Mouse (Mus musculus): Measurements from ENCODE around the gene Cd86. TPM values are rescaled to one million over a fixed set of nuclear protein-coding genes. Genes with fewer than 3 reads are reported as not detected.

Gene Cd86
- polyA plus RNA-seq, 1 experiment, result 0.79 TPM

GRCm38 (mm10) chr16:36642696-36643046 is 23.2 kb downstream of the Cd86 start:
- Histone ChIP-seq H3K27me3 (ENCODE audit: control insufficient read depth, insufficient read depth, low read length) (no peaks in the 10 kb centered on the region), H3K4me1 (ENCODE audit: control insufficient read depth, insufficient read depth, insufficient read length, low read length) (peaks cover 3% of the 10 kb centered on the region), H3K27ac (ENCODE audit: insufficient read depth, low read depth, low read length) (no peak overlapping the region), H3K4me3 (ENCODE audit: low read depth, low read length) (no peak overlapping the region), H3K36me3 (ENCODE audit: control insufficient read depth, insufficient read depth, low read length) (no peaks in the 10 kb centered on the region)
- TF ChIP-seq POLR2A (IDR thresholded peaks at IDR 0.05; ENCODE audit: low read depth, low read length) (no peak), CTCF (IDR thresholded peaks at IDR 0.05; ENCODE audit: extremely low read depth, insufficient read length, insufficient replicate concordance, low read depth, low read length) (no peak)
- 74% methylated on average over 5 of the region's 5 CpGs for WGBS

GRCm38 (mm10) chr16:36641830-36642695 is 23.8 kb downstream of the Cd86 start:
- 75% methylated on average over 14 of the region's 14 CpGs for WGBS
- no peak for TF ChIP-seq CTCF (IDR thresholded peaks at IDR 0.05; ENCODE audit: extremely low read depth, insufficient read length, insufficient replicate concordance, low read depth, low read length)
- no peak for TF ChIP-seq POLR2A (IDR thresholded peaks at IDR 0.05; ENCODE audit: low read depth, low read length)

GRCm38 (mm10) chr16:36640993-36641392 is 24.9 kb downstream of the Cd86 start:
- no peak overlapping the region for H3K4me3 ChIP-seq (ENCODE audit: low read depth, low read length)
- peaks cover 3% of the 10 kb centered on the region for H3K4me1 ChIP-seq (ENCODE audit: control insufficient read depth, insufficient read depth, insufficient read length, low read length)
- no peak overlapping the region for H3K27ac ChIP-seq (ENCODE audit: insufficient read depth, low read depth, low read length)
- WGBS, result 67% methylated on average over 5 of the region's 5 CpGs
- H3K27me3 ChIP-seq (ENCODE audit: control insufficient read depth, insufficient read depth, low read length), result no peaks in the 10 kb centered on the region
- TF ChIP-seq CTCF (IDR thresholded peaks at IDR 0.05; ENCODE audit: extremely low read depth, insufficient read length, insufficient replicate concordance, low read depth, low read length) (no peak), POLR2A (IDR thresholded peaks at IDR 0.05; ENCODE audit: low read depth, low read length) (no peak)
- H3K36me3 ChIP-seq (ENCODE audit: control insufficient read depth, insufficient read depth, low read length), result no peaks in the 10 kb centered on the region

More at GRCm38 (mm10) chr16:36641830-36642695, 23.8 kb downstream of the Cd86 start:
- no peaks in the 10 kb centered on the region for H3K27me3 ChIP-seq (ENCODE audit: control insufficient read depth, insufficient read depth, low read length)
- H3K27ac ChIP-seq (ENCODE audit: insufficient read depth, low read depth, low read length), result no peak overlapping the region
- H3K4me1 ChIP-seq (ENCODE audit: control insufficient read depth, insufficient read depth, insufficient read length, low read length), result peaks cover 3% of the 10 kb centered on the region
- no peak overlapping the region for H3K4me3 ChIP-seq (ENCODE audit: low read depth, low read length)
- no peaks in the 10 kb centered on the region for H3K36me3 ChIP-seq (ENCODE audit: control insufficient read depth, insufficient read depth, low read length)

- TF ChIP-seq CTCF (IDR thresholded peaks at IDR 0.05; ENCODE audit: extremely low read depth, insufficient read length, insufficient replicate concordance, low read depth, low read length) (no peak), POLR2A (IDR thresholded peaks at IDR 0.05; ENCODE audit: low read depth, low read length) (no peak)
- H3K27me3 ChIP-seq (ENCODE audit: control insufficient read depth, insufficient read depth, low read length), result no peaks in the 10 kb centered on the region
- H3K4me1 ChIP-seq (ENCODE audit: control insufficient read depth, insufficient read depth, insufficient read length, low read length), result peaks cover under 1% of the 10 kb centered on the region
- H3K4me3 ChIP-seq (ENCODE audit: low read depth, low read length), result no peak overlapping the region
- 83% methylated on average over 16 of the region's 16 CpGs for WGBS
- no peaks in the 10 kb centered on the region for H3K36me3 ChIP-seq (ENCODE audit: control insufficient read depth, insufficient read depth, low read length)
- no peak overlapping the region for H3K27ac ChIP-seq (ENCODE audit: insufficient read depth, low read depth, low read length)
Measured at GRCm38 (mm10) chr16:36639812-36640504, 25.9 kb downstream of the Cd86 start.

GRCm38 (mm10) chr16:36636800-36637199 is 29.1 kb downstream of the Cd86 start:
- Histone ChIP-seq H3K36me3 (ENCODE audit: control insufficient read depth, insufficient read depth, low read length) (no peaks in the 10 kb centered on the region), H3K4me1 (ENCODE audit: control insufficient read depth, insufficient read depth, insufficient read length, low read length) (no peaks in the 10 kb centered on the region), H3K4me3 (ENCODE audit: low read depth, low read length) (no peak overlapping the region), H3K27me3 (ENCODE audit: control insufficient read depth, insufficient read depth, low read length) (no peaks in the 10 kb centered on the region), H3K27ac (ENCODE audit: insufficient read depth, low read depth, low read length) (no peak overlapping the region)
- TF ChIP-seq POLR2A (IDR thresholded peaks at IDR 0.05; ENCODE audit: low read depth, low read length), result no peak
- TF ChIP-seq CTCF (IDR thresholded peaks at IDR 0.05; ENCODE audit: extremely low read depth, insufficient read length, insufficient replicate concordance, low read depth, low read length), result no peak
- WGBS, result 40% methylated on average over 4 of the region's 4 CpGs

GRCm38 (mm10) chr16:36634971-36635710 is 30.7 kb downstream of the Cd86 start:
- no peaks in the 10 kb centered on the region for H3K27me3 ChIP-seq (ENCODE audit: control insufficient read depth, insufficient read depth, low read length)
- no peaks in the 10 kb centered on the region for H3K36me3 ChIP-seq (ENCODE audit: control insufficient read depth, insufficient read depth, low read length)
- H3K27ac ChIP-seq (ENCODE audit: insufficient read depth, low read depth, low read length), result no peak overlapping the region
- 91% methylated on average over 23 of the region's 23 CpGs for WGBS
- H3K4me1 ChIP-seq (ENCODE audit: control insufficient read depth, insufficient read depth, insufficient read length, low read length), result no peaks in the 10 kb centered on the region
- no peak overlapping the region for H3K4me3 ChIP-seq (ENCODE audit: low read depth, low read length)
- TF ChIP-seq POLR2A (IDR thresholded peaks at IDR 0.05; ENCODE audit: low read depth, low read length) (no peak), CTCF (IDR thresholded peaks at IDR 0.05; ENCODE audit: extremely low read depth, insufficient read length, insufficient replicate concordance, low read depth, low read length) (no peak)

Measured in small intestine, adult 2 months (tissue).